Mouse (Mus musculus) limb, embryonic 13.5 days (tissue): Measurements from ENCODE around the gene Mrpl53. TPM values are rescaled to one million over a fixed set of nuclear protein-coding genes. Genes with fewer than 3 reads are reported as not detected.

Experiments used
- ATAC-seq: fragments of 200-750 bp; cut with Nextera tagmentation; 2 replicates; pipeline ENCODE4 v1.8.0; 2017; ENCODE audit warnings: low read depth, moderate number of reproducible peaks, moderate TSS enrichment; ENCODE audit not compliant: low FRiP score
- H3K27ac ChIP-seq: fragments of 300-500 bp; sonication (generic); 2 replicates; pipeline ENCODE4 v1.5.1; 2015; ENCODE audit warnings: inconsistent platforms, mild to moderate bottlenecking, moderate library complexity
- H3K27me3 ChIP-seq: fragments of 300-500 bp; sonication (generic); 2 replicates; pipeline ENCODE4 v1.6.1; 2015; ENCODE audit warnings: mild to moderate bottlenecking, inconsistent platforms
- H3K36me3 ChIP-seq: fragments of 300-500 bp; sonication (generic); 2 replicates; pipeline ENCODE4 v1.6.1; 2015; ENCODE audit warnings: inconsistent platforms, mild to moderate bottlenecking, moderate library complexity
- H3K4me1 ChIP-seq: fragments of 300-500 bp; sonication (generic); 2 replicates; pipeline ENCODE4 v1.6.1; 2015; ENCODE audit warnings: inconsistent platforms
- H3K4me2 ChIP-seq: fragments of 300-500 bp; sonication (generic); replicated peaks from 2 replicates; pipeline ENCODE4 v1.6.1; 2015; ENCODE audit warnings: inconsistent platforms, mild to moderate bottlenecking, moderate library complexity
- H3K4me3 ChIP-seq: fragments of 300-500 bp; sonication (generic); 2 replicates; pipeline ENCODE4 v1.5.1; 2015; ENCODE audit warnings: moderate library complexity, mild to moderate bottlenecking, inconsistent platforms
- H3K9ac ChIP-seq: fragments of 300-500 bp; sonication (generic); 2 replicates; pipeline ENCODE4 v1.6.1; 2015; ENCODE audit warnings: mild to moderate bottlenecking, inconsistent platforms
- H3K9me3 ChIP-seq: fragments of 300-500 bp; sonication (generic); 2 replicates; pipeline ENCODE4 v1.6.1; 2016; ENCODE audit warnings: inconsistent platforms
- WGBS: fragments of 180-500 bp; shearing (Covaris S2); methylation state at CpG from one replicate; pipeline ENCODE4 v1.1.7; 2015; 5-methylcytosine and 5-hydroxymethylcytosine counted together
- polyA plus RNA-seq: library from polyadenylated mRNA; unstranded; fragments of >200 nt; fragmentation: Nextera tagmentation; extraction: Ambion mirVana; gene quantifications from 2 replicates; pipeline ENCODE4 v1.2.1, GENCODE M21; 2015

Gene Mrpl53
- polyA plus RNA-seq, 1 experiment from 2014 or later: 138 TPM

DNA sequence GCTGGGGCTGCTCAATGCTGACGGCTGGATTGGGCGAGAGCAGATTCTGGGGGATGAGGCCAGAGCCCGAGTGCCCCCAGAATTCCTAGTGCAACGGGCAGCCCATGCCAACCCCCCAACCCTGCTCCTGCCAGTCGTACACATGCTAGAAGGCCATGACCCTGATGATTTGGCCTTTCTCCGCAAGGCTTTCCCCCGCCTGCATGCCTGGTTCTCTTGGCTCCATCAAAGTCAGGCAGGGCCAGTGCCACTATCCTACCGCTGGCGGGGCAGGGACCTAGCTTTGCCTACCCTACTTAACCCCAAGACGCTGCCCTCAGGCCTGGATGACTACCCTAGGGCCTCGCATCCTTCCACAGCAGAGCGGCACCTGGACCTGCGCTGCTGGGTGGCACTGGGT, 8.8 kb downstream of the Mrpl53 start:
- no peak for ATAC-seq
- no peaks in the 10 kb centered on the region for H3K27me3 ChIP-seq
- no peak overlapping the region for H3K9ac ChIP-seq
- H3K4me1 ChIP-seq: peaks cover 43% of the 10 kb centered on the region
- 92% methylated on average over 13 of the region's 13 CpGs for WGBS
- 0 out of 2 replicates have a peak overlapping the region, but pooled peaks have one; percentile 3 for H3K4me2 ChIP-seq
- no peak overlapping the region for H3K27ac ChIP-seq
- H3K9me3 ChIP-seq: no peaks in the 10 kb centered on the region
- peaks cover 33% of the 10 kb centered on the region for H3K36me3 ChIP-seq
- H3K4me3 ChIP-seq: 0 out of 2 replicates have a peak overlapping the region, but pooled peaks have one; percentile 5

DNA sequence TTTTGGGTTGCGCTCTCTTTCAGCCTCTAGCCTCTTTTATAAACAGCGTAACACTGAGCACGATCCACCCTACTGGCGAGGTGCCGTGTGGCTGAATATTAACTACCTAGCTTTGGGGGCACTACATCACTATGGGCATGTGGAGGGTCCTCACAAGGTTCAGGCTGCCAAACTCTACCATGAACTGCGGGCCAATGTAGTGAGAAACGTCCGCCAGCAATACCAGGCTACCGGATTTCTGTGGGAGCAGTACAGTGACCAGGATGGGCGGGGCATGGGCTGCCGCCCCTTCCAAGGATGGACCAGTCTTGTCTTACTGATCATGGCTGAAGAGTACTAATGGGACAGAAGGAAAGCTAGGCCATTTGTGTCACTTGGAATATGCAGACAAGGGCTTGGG, 9.5 kb downstream of the Mrpl53 start:
- Histone ChIP-seq H3K4me1 (peaks cover 50% of the 10 kb centered on the region), H3K4me3 (no peak overlapping the region), H3K27me3 (no peaks in the 10 kb centered on the region), H3K36me3 (peaks cover 33% of the 10 kb centered on the region), H3K9ac (no peak overlapping the region), H3K9me3 (no peaks in the 10 kb centered on the region), H3K27ac (no peak overlapping the region; the same call in 1 of the 2 replicates), H3K4me2 (0 out of 2 replicates have a peak overlapping the region, but pooled peaks have one; percentile 3)
- no peak for ATAC-seq
- 81% methylated on average over 11 of the region's 11 CpGs for WGBS

GRCm38 (mm10) chr6:83118825-83119733, 10.2 kb downstream of the Mrpl53 start:
- peaks cover 56% of the 10 kb centered on the region for H3K4me1 ChIP-seq
- peaks cover 33% of the 10 kb centered on the region for H3K36me3 ChIP-seq
- ATAC-seq: no peak
- no peak overlapping the region; the same call in 1 of the 2 replicates for H3K27ac ChIP-seq
- H3K9me3 ChIP-seq: no peaks in the 10 kb centered on the region
- peak overlapping the region; percentile 91 for H3K4me2 ChIP-seq
- H3K4me3 ChIP-seq: peak overlapping the region; percentile 77; the same call in 1 of the 2 replicates
- H3K9ac ChIP-seq: peak overlapping the region; percentile 95
- 87% methylated on average over 14 of the region's 14 CpGs for WGBS
- H3K27me3 ChIP-seq: no peaks in the 10 kb centered on the region

DNA sequence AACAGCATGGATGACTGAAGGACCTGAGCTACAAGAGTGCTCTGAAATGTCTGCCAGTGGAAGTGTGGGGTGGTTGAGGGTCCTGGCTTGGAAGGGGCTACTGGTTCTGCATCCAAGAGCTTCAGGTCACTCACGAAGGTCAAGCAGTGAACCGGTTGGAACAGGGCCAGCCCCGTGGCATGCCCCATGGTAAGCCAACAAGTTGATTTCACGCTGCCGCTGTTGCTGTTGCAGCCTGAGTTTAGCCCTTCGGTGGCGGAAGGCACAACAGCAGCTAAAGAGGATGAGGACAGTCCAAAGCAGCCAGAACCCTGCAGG, 10.9 kb downstream of the Mrpl53 start:
- 0 out of 2 replicates have a peak overlapping the region, but pooled peaks have one; percentile 92 for H3K27ac ChIP-seq

DNA sequence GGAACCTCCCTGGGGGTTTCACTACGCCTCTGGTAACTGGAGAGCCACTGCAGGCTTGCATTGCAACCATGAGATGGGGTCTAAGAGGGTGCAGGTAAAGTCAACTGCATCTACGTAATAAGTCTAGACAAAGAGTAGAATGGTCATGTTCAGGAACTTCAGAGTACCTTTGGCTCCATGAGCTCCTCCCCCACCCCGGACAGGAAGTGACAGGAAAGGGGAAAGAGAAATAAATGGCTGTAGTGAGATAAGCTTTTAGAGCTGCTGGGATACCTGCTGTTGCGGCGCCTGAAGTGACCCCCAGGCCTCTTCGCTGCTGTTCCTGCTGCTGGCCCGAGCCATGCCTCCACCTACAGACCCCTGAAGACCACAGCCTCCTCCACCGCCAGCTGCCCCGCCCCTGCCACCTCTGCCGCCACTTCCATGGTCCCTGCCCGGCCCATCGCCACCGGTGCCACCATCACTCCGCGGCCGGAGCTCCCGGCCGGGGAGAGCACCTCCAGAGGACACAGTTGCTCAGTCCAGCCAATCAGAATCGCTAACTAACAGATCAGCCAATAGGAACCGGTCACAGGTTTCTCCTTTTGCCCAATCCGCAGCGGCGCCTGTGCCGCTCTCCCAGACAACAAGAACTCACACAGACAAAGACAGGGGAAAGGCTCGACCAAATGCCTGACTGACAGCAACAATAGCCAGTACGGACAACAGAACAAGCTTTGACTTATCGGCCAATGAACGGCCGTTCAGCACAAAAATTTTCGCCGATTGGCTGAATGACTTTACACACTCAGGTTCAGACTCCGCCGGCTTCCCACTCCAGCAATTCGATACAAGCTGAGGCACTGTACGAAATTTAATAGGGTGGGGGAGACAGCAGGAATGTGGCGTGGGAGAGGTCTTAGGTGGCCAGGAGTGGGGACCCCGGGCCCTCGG, 12.4 kb downstream of the Mrpl53 start, which contains the start of gene Wbp1:
Wbp1 (minus strand) TSS at position 630 of the 933 bp plus-strand sequence.
- Histone ChIP-seq H3K27ac (peak within 1 kb of the TSS; percentile 99), H3K27me3 (no peaks in the 10 kb centered on the region), H3K4me2 (peak within 1 kb of the TSS; percentile 94), H3K4me3 (peak within 1 kb of the TSS; percentile 77), H3K4me1 (peaks cover 51% of the 10 kb centered on the region), H3K36me3 (peaks cover 33% of the 10 kb centered on the region), H3K9me3 (no peaks in the 10 kb centered on the region), H3K9ac (peak within 1 kb of the TSS; percentile 95)
- under 1% methylated on average over 38 of the region's 38 CpGs for WGBS
- peak; percentile 95 for ATAC-seq

More for the DNA sequence above, 10.9 kb downstream of the Mrpl53 start:
- Histone ChIP-seq H3K9ac (peak overlapping the region; percentile 95), H3K4me1 (peaks cover 57% of the 10 kb centered on the region), H3K4me3 (peak overlapping the region; percentile 77), H3K36me3 (peaks cover 33% of the 10 kb centered on the region), H3K4me2 (peak overlapping the region; percentile 91), H3K9me3 (no peaks in the 10 kb centered on the region), H3K27me3 (no peaks in the 10 kb centered on the region)
- ATAC-seq: no peak
- whole genome bisulfite sequencing: 82% methylated on average over 7 of the region's 7 CpGs

GRCm38 (mm10) chr6:83121863-83122710, 13.2 kb downstream of the Mrpl53 start:
- H3K27me3 ChIP-seq: no peaks in the 10 kb centered on the region
- H3K36me3 ChIP-seq: peaks cover 28% of the 10 kb centered on the region
- under 1% methylated on average over 51 of the region's 52 CpGs for WGBS
- peaks cover 42% of the 10 kb centered on the region for H3K4me1 ChIP-seq
- H3K4me2 ChIP-seq: peak overlapping the region; percentile 94
- ATAC-seq: peak; percentile 0; the same call in 1 of the 2 replicates
- H3K27ac ChIP-seq: peak overlapping the region; percentile 99
- H3K9ac ChIP-seq: peak overlapping the region; percentile 95
- peak overlapping the region; percentile 77 for H3K4me3 ChIP-seq
- H3K9me3 ChIP-seq: no peaks in the 10 kb centered on the region

DNA sequence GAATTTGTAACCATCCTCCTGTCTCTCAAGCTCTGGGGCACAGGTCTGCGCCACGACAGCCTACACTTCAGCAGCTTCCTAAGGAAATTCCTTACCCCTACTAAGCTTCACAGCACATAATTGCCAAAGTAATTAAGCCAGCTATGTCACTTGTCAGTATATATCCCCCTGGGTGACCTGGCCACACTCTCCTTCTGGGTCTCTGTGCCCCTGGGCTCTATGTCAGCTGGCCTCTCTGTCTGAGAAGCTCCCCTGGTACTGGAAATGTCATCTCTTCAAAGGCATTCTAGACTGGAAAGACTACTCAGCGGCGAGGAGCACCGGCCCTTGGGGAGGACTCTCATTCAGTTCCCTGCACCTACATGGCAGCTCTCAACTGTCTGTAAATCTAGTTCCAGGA, 14.1 kb downstream of the Mrpl53 start:
- 84% methylated on average over 5 of the region's 5 CpGs for WGBS
- Histone ChIP-seq H3K9ac (peak overlapping the region; percentile 95), H3K4me3 (peak overlapping the region; percentile 77), H3K4me2 (peak overlapping the region; percentile 94), H3K9me3 (no peaks in the 10 kb centered on the region), H3K4me1 (peaks cover 40% of the 10 kb centered on the region), H3K27me3 (no peaks in the 10 kb centered on the region), H3K27ac (0 out of 2 replicates have a peak overlapping the region, but pooled peaks have one; percentile 99), H3K36me3 (peaks cover 19% of the 10 kb centered on the region)
- ATAC-seq: no peak

DNA sequence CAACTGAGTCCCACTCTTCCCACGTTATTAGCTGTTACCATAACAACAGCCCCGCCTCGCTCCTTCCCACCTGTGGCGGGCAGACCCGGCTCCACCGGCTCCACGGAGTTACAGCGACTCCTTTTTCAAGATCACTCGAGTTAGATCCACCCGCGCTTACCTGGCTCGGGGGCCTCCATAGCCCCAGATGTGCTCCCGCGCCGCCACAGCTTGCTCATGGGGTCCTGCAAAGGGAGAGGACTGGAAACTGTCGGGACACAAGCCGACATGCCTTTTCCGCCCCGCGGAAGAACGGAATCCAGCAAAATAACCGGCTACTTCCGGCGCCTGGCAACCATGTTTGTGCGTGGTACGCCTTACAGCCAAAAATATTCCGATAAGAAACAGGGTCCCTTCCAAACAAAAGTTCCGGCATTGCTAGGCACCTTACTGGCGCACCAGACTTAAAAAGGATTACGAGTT, 16.0 kb downstream of the Mrpl53 start:
- Histone ChIP-seq H3K9me3 (no peaks in the 10 kb centered on the region), H3K4me2 (peak overlapping the region; percentile 94), H3K9ac (peak overlapping the region; percentile 79), H3K4me1 (peaks cover 33% of the 10 kb centered on the region), H3K27me3 (no peaks in the 10 kb centered on the region), H3K36me3 (peaks cover under 1% of the 10 kb centered on the region; the same call in 1 of the 2 replicates), H3K27ac (peak overlapping the region; percentile 67; the same call in 1 of the 2 replicates), H3K4me3 (peak overlapping the region; percentile 76)
- under 1% methylated on average over 30 of the region's 30 CpGs for WGBS
- ATAC-seq: peak; percentile 29; the same call in 1 of the 2 replicates

GRCm38 (mm10) chr6:83125331-83125730, 16.5 kb downstream of the Mrpl53 start, which contains the start of gene Ino80b:
TSS of gene Ino80b (minus strand) at chr6:83125431.
- Histone ChIP-seq H3K9ac (peak within 1 kb of the TSS; percentile 79), H3K4me1 (peaks cover 29% of the 10 kb centered on the region), H3K27ac (peak within 1 kb of the TSS; percentile 67; the same call in 1 of the 2 replicates), H3K36me3 (no peaks in the 10 kb centered on the region), H3K4me3 (peak within 1 kb of the TSS; percentile 76), H3K4me2 (peak within 1 kb of the TSS; percentile 94), H3K9me3 (no peaks in the 10 kb centered on the region), H3K27me3 (no peaks in the 10 kb centered on the region)
- ATAC-seq: no peak
- 24% methylated on average over 5 of the region's 5 CpGs for WGBS

GRCm38 (mm10) chr6:83127419-83127818, 18.6 kb downstream of the Mrpl53 start:
- WGBS: 97% methylated on average over 5 of the region's 5 CpGs
- H3K9me3 ChIP-seq: no peaks in the 10 kb centered on the region
- peaks cover 21% of the 10 kb centered on the region for H3K4me1 ChIP-seq
- H3K4me3 ChIP-seq: no peak overlapping the region
- no peak overlapping the region for H3K4me2 ChIP-seq
- H3K36me3 ChIP-seq: no peaks in the 10 kb centered on the region
- no peak overlapping the region for H3K9ac ChIP-seq
- no peak for ATAC-seq
- no peak overlapping the region for H3K27ac ChIP-seq
- H3K27me3 ChIP-seq: no peaks in the 10 kb centered on the region
